Mouse (Mus musculus) testis, postnatal 14 days (tissue): ENCODE results near the gene Pcp4l1.

Experiments
- DNase-seq: peaks from one replicate; pipeline ENCODE4 v3.0.0; 2021; ENCODE audit warnings: low spot score

The Pcp4l1 gene

GRCm38 (mm10) chr1:171221281-171222193 is 25.5 kb upstream of the Pcp4l1 start:
- DNase-seq = no peak

- peak; percentile 69 for DNase-seq
Observed at GRCm38 (mm10) chr1:171220871-171221270, 24.8 kb upstream of the Pcp4l1 start.

- no peak for DNase-seq
Observed at GRCm38 (mm10) chr1:171216241-171216955, 20.3 kb upstream of the Pcp4l1 start.

- no peak for DNase-seq
Observed at GRCm38 (mm10) chr1:171213801-171214496, 17.9 kb upstream of the Pcp4l1 start, which contains the start of gene Nr1i3. Gene Nr1i3, plus strand, starts transcription at chr1:171213970.

- no peak for DNase-seq
Observed at GRCm38 (mm10) chr1:171212854-171213253, 16.8 kb upstream of the Pcp4l1 start.

- no peak for DNase-seq
Observed at GRCm38 (mm10) chr1:171209409-171209808, 13.3 kb upstream of the Pcp4l1 start.

- DNase-seq = no peak
Observed at GRCm38 (mm10) chr1:171205704-171206493, 9.8 kb upstream of the Pcp4l1 start.

- no peak for DNase-seq
Observed at GRCm38 (mm10) chr1:171204249-171204644, 8.2 kb upstream of the Pcp4l1 start.

- no peak for DNase-seq
Observed at GRCm38 (mm10) chr1:171203471-171204248, 7.6 kb upstream of the Pcp4l1 start.

- no peak for DNase-seq
Observed at GRCm38 (mm10) chr1:171200769-171201168, 4.7 kb upstream of the Pcp4l1 start.

GRCm38 (mm10) chr1:171199532-171199931 is 3.5 kb upstream of the Pcp4l1 start:
- DNase-seq = no peak

- no peak for DNase-seq
Observed at GRCm38 (mm10) chr1:171195046-171195822, 834 bp downstream of the Pcp4l1 start.

GRCm38 (mm10) chr1:171193911-171194830 is 1.9 kb downstream of the Pcp4l1 start:
- no peak for DNase-seq

- no peak for DNase-seq
Observed at GRCm38 (mm10) chr1:171193093-171193840, 2.8 kb downstream of the Pcp4l1 start.

- no peak for DNase-seq
Observed at GRCm38 (mm10) chr1:171192283-171192682, 3.8 kb downstream of the Pcp4l1 start.

GRCm38 (mm10) chr1:171190832-171191231 is 5.2 kb downstream of the Pcp4l1 start:
- no peak for DNase-seq

GRCm38 (mm10) chr1:171189476-171190114 is 6.5 kb downstream of the Pcp4l1 start:
- DNase-seq = peak; percentile 41

- peak; percentile 45 for DNase-seq
Observed at GRCm38 (mm10) chr1:171189046-171189445, 7.0 kb downstream of the Pcp4l1 start.
